Mouse (Mus musculus): ENCODE results near the gene Cic.

DNA sequence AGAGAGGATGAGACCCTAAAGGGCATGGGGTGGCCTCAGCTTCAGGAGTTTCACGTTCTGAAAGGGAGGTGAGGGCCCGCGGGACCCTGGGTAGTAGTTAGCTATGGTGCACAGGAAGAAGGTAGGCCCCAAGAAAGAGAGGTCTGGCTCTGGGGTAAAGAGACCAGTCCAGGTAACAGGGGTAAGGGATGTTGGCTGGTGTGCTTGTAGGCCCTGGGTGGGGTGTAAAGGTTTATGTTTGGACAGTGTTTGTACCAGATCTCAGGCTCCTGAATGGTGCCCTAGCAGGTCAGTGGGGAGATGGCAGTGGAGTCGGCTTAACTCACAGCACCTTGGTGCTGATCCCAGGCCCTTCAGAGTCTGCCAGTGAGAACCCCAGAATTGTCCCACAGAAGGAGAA is 1.5 kb downstream of the Cic start:
- TF ChIP-seq CTCF (IDR thresholded peaks at IDR 0.05; ENCODE audit: low read depth, low read length) (no peak), POLR2A (IDR thresholded peaks at IDR 0.05; ENCODE audit: borderline replicate concordance, low read depth, low read length) (no peak)

Measured in bone marrow macrophage, adult 2 months (primary cell).